Mouse (Mus musculus): ENCODE results near the gene Tubg2.

DNA sequence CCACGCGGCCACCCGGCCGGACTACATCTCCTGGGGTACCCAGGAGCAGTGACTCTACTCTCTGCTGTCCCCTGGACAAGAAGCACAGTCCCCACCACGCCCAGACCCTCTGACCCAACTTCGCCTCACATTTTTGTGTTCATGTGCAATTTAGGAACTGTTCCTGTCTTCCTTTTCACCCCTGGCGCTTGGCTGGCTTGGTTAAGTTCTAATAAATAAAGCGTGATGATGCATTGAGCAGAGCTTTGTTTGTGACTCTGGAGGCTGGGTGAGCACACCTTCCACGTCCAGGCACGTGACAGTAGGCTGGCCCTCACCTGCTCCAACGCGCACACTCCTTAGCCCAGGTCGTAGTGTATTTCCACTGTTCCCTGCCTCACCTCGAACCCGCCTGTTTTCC is 5.8 kb downstream of the Tubg2 start:
- no peak for TF ChIP-seq CTCF (IDR thresholded peaks at IDR 0.05; ENCODE audit: low read depth)
- no peak for TF ChIP-seq EP300 (IDR thresholded peaks at IDR 0.05; ENCODE audit: low read depth)
